Mouse (Mus musculus) midbrain, embryonic 13.5 days (tissue): Measurements from ENCODE around the gene Gm42906. TPM values are rescaled to one million over a fixed set of nuclear protein-coding genes. Genes with fewer than 3 reads are reported as not detected.

ENCODE experiments used
- ATAC-seq: fragments of 200-750 bp; cut with Nextera tagmentation; 2 replicates; pipeline ENCODE4 v1.8.0; 2017; ENCODE audit warnings: mild to moderate bottlenecking, moderate TSS enrichment, moderate library complexity
- H3K27ac ChIP-seq: fragments of 300-500 bp; sonication (generic); 2 replicates; pipeline ENCODE4 v1.5.1; 2015; ENCODE audit warnings: inconsistent platforms, mild to moderate bottlenecking, moderate library complexity
- H3K27me3 ChIP-seq: fragments of 300-500 bp; sonication (generic); 2 replicates; pipeline ENCODE4 v1.6.1; 2015; ENCODE audit warnings: mild to moderate bottlenecking, inconsistent platforms
- H3K36me3 ChIP-seq: fragments of 300-500 bp; sonication (generic); 2 replicates; pipeline ENCODE4 v1.6.1; 2015; ENCODE audit warnings: mild to moderate bottlenecking, inconsistent platforms
- H3K4me1 ChIP-seq: fragments of 300-500 bp; sonication (generic); replicated peaks from 2 replicates; pipeline ENCODE4 v1.6.1; 2015; ENCODE audit warnings: inconsistent platforms
- H3K4me2 ChIP-seq: fragments of 300-500 bp; sonication (generic); replicated peaks from 2 replicates; pipeline ENCODE4 v1.6.1; 2015; ENCODE audit warnings: moderate library complexity, mild to moderate bottlenecking, inconsistent platforms
- H3K4me3 ChIP-seq: fragments of 300-500 bp; sonication (generic); replicated peaks from 2 replicates; pipeline ENCODE4 v1.5.1; 2015; ENCODE audit warnings: mild to moderate bottlenecking, inconsistent platforms
- H3K9ac ChIP-seq: fragments of 300-500 bp; sonication (generic); replicated peaks from 2 replicates; pipeline ENCODE4 v1.6.1; 2015; ENCODE audit warnings: mild to moderate bottlenecking, inconsistent platforms
- H3K9me3 ChIP-seq: fragments of 300-500 bp; sonication (generic); 2 replicates; pipeline ENCODE4 v1.6.1; 2016; ENCODE audit warnings: mild to moderate bottlenecking, inconsistent platforms
- WGBS: fragments of 180-500 bp; shearing (Covaris S2); methylation state at CpG from one replicate; pipeline ENCODE4 v1.1.7; 2015; 5-methylcytosine and 5-hydroxymethylcytosine counted together
- polyA plus RNA-seq: library from polyadenylated mRNA; unstranded; fragments of >200 nt; fragmentation: Nextera tagmentation; extraction: Ambion mirVana; gene quantifications from 2 replicates; pipeline ENCODE4 v1.2.1, GENCODE M21; 2015

Gm42906 gene
- polyA plus RNA-seq, 1 experiment from 2014 or later = not detected

GRCm38 (mm10) chr5:151409282-151409681 is 18.7 kb downstream of the Gm42906 start:
- no peaks in the 10 kb centered on the region for H3K9me3 ChIP-seq
- WGBS = 12% methylated on average over 1 of the region's 1 CpGs
- peak overlapping the region; percentile 80 for H3K27ac ChIP-seq
- no peaks in the 10 kb centered on the region for H3K27me3 ChIP-seq
- peaks cover 31% of the 10 kb centered on the region for H3K4me1 ChIP-seq
- ATAC-seq = peak; percentile 77
- H3K4me2 ChIP-seq = no peak overlapping the region
- no peak overlapping the region for H3K9ac ChIP-seq
- H3K36me3 ChIP-seq = no peaks in the 10 kb centered on the region
- H3K4me3 ChIP-seq = no peak overlapping the region

DNA sequence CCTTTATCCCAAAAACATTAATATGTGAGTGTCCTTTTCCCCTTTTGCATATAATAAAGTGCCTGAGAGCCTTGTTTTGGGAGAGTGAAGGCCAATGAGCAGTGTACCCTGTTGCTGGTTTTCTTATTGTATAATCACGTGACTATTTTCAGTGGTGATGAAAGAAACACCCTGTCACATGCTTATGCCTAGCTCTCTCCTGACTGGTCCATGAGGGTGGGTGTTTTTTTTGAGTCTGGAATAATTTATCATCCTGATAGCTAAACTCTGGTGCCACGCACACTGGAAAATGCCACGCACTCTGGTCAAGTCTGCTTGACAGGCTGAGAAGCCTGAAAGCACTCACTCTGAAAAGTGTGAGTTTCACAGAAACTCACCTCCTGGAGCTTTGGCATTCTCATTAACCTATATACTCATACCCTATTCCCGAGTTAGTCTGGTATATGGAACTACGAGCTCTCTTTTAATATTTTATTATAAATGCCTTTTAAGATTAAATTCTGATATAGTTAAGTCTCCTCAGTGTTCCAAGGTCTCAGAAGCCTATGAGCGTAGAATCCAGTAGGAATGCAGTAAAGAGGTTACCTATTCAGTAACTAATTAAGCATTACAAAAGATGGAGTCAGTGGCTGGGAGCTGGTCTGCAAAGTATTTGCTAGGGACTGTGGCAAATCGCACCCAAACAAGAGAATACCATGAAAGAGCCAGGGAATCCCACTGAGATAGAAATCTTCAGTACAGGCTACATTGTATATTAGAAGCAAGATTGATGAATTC is 19.7 kb downstream of the Gm42906 start:
- no peak overlapping the region for H3K9ac ChIP-seq
- ATAC-seq = peak; percentile 38; the same call in 1 of the 2 replicates
- H3K36me3 ChIP-seq = no peaks in the 10 kb centered on the region
- H3K4me3 ChIP-seq = no peak overlapping the region
- no peaks in the 10 kb centered on the region for H3K27me3 ChIP-seq
- H3K4me1 ChIP-seq = peaks cover 33% of the 10 kb centered on the region
- WGBS = 15% methylated on average over 7 of the region's 7 CpGs
- no peak overlapping the region for H3K4me2 ChIP-seq
- no peaks in the 10 kb centered on the region for H3K9me3 ChIP-seq
- H3K27ac ChIP-seq = peak overlapping the region; percentile 37; the same call in 1 of the 2 replicates

DNA sequence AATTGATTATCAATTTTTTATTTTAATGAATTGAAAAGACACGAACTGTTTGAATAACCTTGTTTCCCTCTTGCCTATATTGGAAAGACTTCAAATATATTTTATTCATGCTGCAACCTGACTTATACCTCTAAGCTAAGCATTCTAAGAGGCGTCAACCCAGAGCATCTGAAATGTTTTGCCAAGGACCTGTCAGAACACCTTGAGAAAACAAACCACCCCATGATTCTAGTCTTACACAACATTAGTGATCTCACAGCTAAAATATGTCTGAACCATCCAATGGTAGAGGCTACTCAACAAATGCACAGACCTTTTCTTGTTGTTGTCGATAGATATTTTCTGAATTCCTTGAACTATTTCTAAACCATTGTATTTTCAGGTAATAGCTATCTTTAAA is 20.5 kb downstream of the Gm42906 start:
- peaks cover 26% of the 10 kb centered on the region for H3K4me1 ChIP-seq
- no peak overlapping the region for H3K9ac ChIP-seq
- no peak overlapping the region for H3K4me2 ChIP-seq
- no peak for ATAC-seq
- no peaks in the 10 kb centered on the region for H3K27me3 ChIP-seq
- H3K36me3 ChIP-seq = no peaks in the 10 kb centered on the region
- 94% methylated on average over 3 of the region's 3 CpGs for WGBS
- no peak overlapping the region for H3K27ac ChIP-seq
- no peak overlapping the region for H3K4me3 ChIP-seq
- H3K9me3 ChIP-seq = no peaks in the 10 kb centered on the region

- H3K4me1 ChIP-seq = peaks cover 24% of the 10 kb centered on the region
- no peak overlapping the region for H3K4me2 ChIP-seq
- H3K27me3 ChIP-seq = no peaks in the 10 kb centered on the region
- no peak overlapping the region for H3K27ac ChIP-seq
- no peak overlapping the region for H3K9ac ChIP-seq
- no peak overlapping the region for H3K4me3 ChIP-seq
- ATAC-seq = no peak
- H3K9me3 ChIP-seq = no peaks in the 10 kb centered on the region
- no peaks in the 10 kb centered on the region for H3K36me3 ChIP-seq
- 85% methylated on average over 5 of the region's 5 CpGs for whole genome bisulfite sequencing
Observed at GRCm38 (mm10) chr5:151406276-151406675, 21.7 kb downstream of the Gm42906 start.

DNA sequence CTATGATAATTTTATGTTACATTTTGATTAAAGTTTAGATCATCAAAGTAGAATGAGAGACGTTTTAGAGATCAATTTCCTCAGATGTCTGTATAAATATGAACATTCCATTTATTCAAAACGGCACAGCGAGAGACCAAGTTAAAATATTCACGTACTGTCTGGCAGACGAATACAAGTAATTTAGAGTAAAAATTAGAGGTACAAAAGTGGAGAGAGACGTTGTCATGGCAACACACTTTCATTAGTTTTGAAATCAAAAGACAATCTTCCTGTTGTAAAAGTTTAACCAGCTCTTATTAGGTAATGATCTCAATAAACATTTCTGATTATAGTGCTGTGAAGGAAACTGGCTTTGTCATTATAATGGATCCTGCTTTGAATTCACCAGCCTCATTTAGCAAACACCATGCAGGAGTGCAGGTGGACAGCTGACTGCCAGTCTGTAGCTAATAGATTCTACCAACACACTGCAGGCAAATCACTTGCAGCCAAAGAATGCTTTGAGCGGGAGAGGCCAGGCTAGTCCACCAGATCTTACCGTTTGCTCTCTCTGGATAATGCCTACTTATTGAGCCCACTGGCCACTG is 22.6 kb downstream of the Gm42906 start:
- WGBS = 52% methylated on average over 8 of the region's 8 CpGs
- Histone ChIP-seq H3K9ac (no peak overlapping the region), H3K36me3 (no peaks in the 10 kb centered on the region), H3K4me3 (no peak overlapping the region), H3K4me2 (no peak overlapping the region), H3K27me3 (no peaks in the 10 kb centered on the region), H3K27ac (0 out of 2 replicates have a peak overlapping the region, but pooled peaks have one; percentile 30), H3K4me1 (peaks cover 24% of the 10 kb centered on the region), H3K9me3 (no peaks in the 10 kb centered on the region)
- ATAC-seq = peak; percentile 45

- H3K27me3 ChIP-seq = no peaks in the 10 kb centered on the region
- no peak overlapping the region for H3K9ac ChIP-seq
- no peak overlapping the region for H3K4me2 ChIP-seq
- H3K9me3 ChIP-seq = no peaks in the 10 kb centered on the region
- H3K36me3 ChIP-seq = no peaks in the 10 kb centered on the region
- ATAC-seq = peak; percentile 48; the same call in 1 of the 2 replicates
- H3K4me1 ChIP-seq = peaks cover 15% of the 10 kb centered on the region
- 39% methylated on average over 2 of the region's 2 CpGs for WGBS
- H3K4me3 ChIP-seq = no peak overlapping the region
- peak overlapping the region; percentile 61; the same call in 1 of the 2 replicates for H3K27ac ChIP-seq
Observed at GRCm38 (mm10) chr5:151403586-151403985, 24.4 kb downstream of the Gm42906 start.

- H3K9ac ChIP-seq = no peak overlapping the region
- no peak for ATAC-seq
- no peak overlapping the region for H3K27ac ChIP-seq
- H3K9me3 ChIP-seq = no peaks in the 10 kb centered on the region
- no peaks in the 10 kb centered on the region for H3K27me3 ChIP-seq
- WGBS = 90% methylated on average over 2 of the region's 2 CpGs
- H3K4me1 ChIP-seq = peaks cover 8% of the 10 kb centered on the region
- H3K36me3 ChIP-seq = no peaks in the 10 kb centered on the region
- no peak overlapping the region for H3K4me3 ChIP-seq
- H3K4me2 ChIP-seq = no peak overlapping the region
Observed at GRCm38 (mm10) chr5:151400557-151400944, 27.4 kb downstream of the Gm42906 start.

GRCm38 (mm10) chr5:151399918-151400556 is 27.9 kb downstream of the Gm42906 start:
- Histone ChIP-seq H3K9ac (no peak overlapping the region), H3K27ac (no peak overlapping the region), H3K36me3 (no peaks in the 10 kb centered on the region), H3K4me1 (peaks cover 6% of the 10 kb centered on the region), H3K4me3 (no peak overlapping the region), H3K9me3 (no peaks in the 10 kb centered on the region), H3K27me3 (no peaks in the 10 kb centered on the region), H3K4me2 (no peak overlapping the region)
- ATAC-seq = no peak
- WGBS = 81% methylated on average over 7 of the region's 7 CpGs

- Histone ChIP-seq H3K36me3 (no peaks in the 10 kb centered on the region), H3K27me3 (no peaks in the 10 kb centered on the region), H3K4me1 (no peaks in the 10 kb centered on the region), H3K4me2 (no peak overlapping the region), H3K9ac (no peak overlapping the region), H3K27ac (no peak overlapping the region), H3K9me3 (no peaks in the 10 kb centered on the region), H3K4me3 (no peak overlapping the region)
- 78% methylated on average over 4 of the region's 4 CpGs for WGBS
- no peak for ATAC-seq
Observed at GRCm38 (mm10) chr5:151396119-151396518, 31.8 kb downstream of the Gm42906 start.

DNA sequence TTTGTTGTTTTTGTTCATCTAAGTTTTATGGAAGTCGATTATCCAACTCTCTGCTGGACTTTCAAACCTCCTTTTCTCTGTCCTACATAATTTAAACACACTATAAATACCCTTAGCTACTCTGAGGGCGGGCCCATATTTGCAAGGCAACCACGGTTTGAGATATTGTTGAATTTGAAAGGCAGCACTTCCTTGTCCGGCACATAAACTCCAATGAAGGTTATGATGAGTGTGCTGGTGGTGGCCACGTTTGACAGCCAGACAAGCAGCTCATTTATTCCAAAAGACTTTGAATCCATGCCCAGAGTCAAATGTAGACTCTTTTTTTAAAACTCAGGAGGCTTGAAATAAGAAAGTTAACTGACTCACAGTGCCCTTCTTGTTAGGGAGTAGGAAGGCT is 33.3 kb downstream of the Gm42906 start:
- H3K27me3 ChIP-seq = no peaks in the 10 kb centered on the region
- no peak overlapping the region for H3K9ac ChIP-seq
- no peak overlapping the region for H3K4me2 ChIP-seq
- H3K27ac ChIP-seq = no peak overlapping the region
- no peak overlapping the region for H3K4me3 ChIP-seq
- H3K9me3 ChIP-seq = no peaks in the 10 kb centered on the region
- 79% methylated on average over 5 of the region's 5 CpGs for WGBS
- no peaks in the 10 kb centered on the region for H3K4me1 ChIP-seq
- no peaks in the 10 kb centered on the region for H3K36me3 ChIP-seq
- ATAC-seq = no peak

DNA sequence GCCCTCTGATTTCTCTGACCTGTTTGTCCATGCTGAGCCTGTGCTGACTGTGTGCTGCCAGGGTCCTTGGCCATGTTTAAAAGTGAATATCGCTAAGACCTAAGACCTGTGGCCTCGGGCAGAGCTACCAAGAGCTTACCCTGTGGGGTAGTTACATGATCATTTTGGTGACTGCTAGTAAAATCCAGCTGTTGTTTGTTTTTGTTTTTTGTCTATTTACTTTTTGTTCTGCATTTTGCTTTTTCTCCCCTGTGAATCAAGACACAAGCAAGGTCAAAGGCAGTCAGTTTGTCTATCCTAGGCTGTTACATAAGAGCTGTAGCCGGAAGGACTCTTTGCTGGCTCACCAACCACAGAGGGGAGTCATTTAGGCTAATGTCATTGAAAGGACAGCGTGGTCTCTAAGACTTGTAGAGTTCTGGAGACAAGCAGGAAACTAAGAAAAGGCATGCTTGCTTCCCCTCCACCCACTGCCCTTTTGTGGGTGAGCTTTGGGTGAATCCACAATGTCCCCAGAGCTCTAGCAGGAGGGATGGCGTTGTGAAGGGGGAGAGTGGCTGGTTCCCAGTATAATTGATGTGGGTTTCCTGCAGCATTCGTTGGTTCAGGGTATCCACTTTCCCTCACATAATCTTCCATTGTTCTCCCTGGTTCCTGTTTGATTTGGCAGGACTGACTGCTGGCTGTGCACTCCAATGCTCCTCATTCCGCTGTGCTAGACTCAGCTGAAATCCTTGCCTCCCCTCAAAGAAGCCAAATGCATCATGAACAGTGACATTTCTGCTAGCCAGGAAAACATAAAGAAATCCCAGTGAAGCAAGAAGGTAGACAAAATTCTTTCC is 33.9 kb downstream of the Gm42906 start:
- 57% methylated on average over 7 of the region's 7 CpGs for WGBS
- Histone ChIP-seq H3K27ac (no peak overlapping the region), H3K36me3 (no peaks in the 10 kb centered on the region), H3K4me2 (no peak overlapping the region), H3K4me3 (no peak overlapping the region), H3K9me3 (no peaks in the 10 kb centered on the region), H3K9ac (no peak overlapping the region), H3K4me1 (no peaks in the 10 kb centered on the region), H3K27me3 (no peaks in the 10 kb centered on the region)
- ATAC-seq = no peak
